Mouse (Mus musculus): Measurements from ENCODE around the gene Lyrm9.
"Not testable (repeated sequence)": the region's sequence is repeated elsewhere in the genome, so short reads cannot be mapped to it uniquely, and the experiment has no call there.

Gene Lyrm9

DNA sequence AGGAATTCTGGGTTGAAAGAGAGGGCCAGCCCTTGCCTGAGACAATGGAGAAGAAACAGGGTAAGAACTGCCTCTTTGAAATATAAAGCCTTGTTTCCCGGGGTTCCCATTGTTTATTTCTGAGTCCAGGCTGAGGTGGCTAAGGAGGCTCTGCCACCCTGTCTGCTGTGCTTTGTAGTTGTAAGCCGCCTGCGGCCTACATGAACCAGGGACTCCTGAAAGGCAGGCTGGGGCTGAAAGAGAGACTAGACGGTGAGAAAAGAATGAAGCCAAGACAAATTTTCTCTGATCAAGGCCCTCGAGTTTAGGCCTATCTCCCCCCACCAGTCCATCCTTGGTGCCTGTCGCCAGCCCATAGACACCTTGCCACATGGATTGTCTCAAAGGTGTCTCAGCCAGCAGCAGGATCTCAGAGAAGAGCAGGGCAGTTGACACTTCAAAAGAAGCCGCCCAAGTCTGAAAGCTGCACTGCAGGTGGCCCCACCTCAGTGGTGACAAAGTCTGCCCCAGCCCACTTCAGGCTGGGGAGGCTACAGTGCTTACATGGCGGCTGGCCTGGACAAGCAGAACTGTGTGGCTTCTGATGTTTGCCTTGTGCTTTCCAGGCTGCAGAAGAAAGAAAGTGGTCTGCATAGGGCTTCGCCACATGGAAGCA lies 25.0 kb downstream of the Lyrm9 start:
- no peak for DNase-seq (ENCODE audit: low spot score)

DNA sequence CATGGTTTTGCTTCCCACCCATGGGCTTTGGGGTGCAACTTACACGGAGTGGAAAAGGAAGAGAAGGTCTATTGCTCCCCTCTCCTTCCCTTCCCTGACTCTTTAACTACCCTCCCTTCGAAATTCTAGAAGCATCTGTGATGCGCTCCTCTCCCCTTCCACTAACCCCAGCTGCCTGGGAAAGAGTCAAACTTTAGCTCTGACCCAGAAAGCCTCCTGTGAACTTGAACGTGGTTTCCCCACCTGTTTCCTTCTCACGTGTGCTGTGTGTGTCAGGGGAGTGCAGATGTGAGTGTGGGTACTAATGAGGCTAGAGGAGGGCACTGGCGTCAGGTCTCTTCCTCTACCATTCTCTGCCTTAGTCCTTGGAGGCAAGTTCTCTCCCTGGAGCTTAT lies 25.5 kb downstream of the Lyrm9 start:
- DNase-seq (ENCODE audit: low spot score), result no peak

DNA sequence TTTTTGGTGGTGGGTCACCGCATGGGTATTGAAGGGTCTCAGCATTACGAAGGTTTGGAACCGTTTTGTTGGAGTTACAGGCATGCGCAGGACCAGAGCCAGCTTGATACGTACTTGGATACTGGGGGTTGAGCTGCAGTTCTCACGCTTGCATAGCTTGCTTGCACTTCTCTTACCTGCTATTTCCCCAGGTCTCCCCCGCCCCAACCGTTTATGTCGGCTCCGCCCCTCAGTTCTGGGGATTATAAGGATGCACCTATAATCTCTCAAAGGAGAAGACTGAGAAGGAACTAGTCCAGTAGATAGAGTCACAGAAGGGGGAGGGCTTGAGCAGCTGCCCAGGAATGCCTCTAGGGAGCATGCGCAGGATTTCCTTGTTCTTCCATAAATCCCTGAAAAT lies 26.1 kb downstream of the Lyrm9 start:
- DNase-seq (ENCODE audit: low spot score), result no peak

DNA sequence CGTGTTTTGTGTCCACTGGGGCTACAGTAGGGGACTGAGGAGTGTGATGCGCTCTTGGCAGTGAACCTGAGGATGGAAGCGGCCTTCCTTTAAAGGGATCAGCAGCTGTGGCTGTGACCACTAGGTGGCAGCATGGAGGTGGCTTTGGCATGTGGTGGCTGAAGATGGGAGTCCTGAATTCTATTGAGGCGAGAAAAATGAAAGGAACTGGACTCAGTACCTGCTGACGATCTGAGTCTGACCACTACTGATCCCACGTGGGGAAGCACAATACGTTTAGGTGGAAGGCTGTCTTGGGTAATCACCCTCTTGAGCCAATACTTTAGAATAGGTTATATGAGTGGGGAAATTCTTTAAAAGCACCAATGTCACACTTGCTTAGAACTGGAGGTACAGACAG lies 29.9 kb downstream of the Lyrm9 start:
- DNase-seq (ENCODE audit: low spot score), result peak; percentile 74

DNA sequence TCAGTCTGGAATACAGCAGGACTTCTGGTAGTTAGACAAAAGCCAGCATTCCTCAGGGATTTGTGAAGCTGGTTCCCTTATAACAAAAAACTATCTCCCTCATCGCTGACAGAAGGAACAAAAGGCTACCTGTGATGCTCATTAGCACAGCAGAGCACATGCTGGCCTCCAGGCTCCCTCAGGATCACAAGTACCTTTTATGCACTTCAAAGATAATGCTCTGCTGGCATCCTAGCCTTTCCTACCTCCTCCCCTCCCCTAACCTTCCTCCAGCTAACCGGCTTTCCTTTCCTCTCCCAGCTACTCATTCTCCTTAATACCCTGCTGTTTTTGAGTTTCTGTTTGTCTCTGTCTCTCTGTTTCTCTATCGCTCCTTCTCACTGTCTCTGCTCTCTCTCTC lies 31.2 kb downstream of the Lyrm9 start:
- no peak for DNase-seq (ENCODE audit: low spot score)

DNA sequence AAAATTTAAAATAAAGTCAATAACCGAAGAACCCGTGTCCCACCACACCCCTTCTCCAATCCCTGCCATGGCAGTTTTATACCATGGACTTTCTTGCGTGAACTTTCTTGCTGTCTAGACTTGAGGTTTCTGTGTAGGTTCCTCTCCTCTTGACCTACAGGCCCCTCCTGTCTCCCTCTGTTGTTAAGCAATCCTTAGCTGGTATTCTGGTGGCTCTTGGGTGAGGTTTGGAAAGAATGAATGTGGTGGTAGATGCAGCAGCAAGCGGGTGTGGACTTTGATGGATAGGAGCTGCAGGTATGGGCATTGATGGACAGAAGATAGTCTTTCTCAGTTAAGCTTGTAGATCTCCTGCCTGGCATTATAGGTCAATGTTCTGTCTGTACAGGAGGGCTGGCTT lies 37.5 kb downstream of the Lyrm9 start:
- no peak for DNase-seq (ENCODE audit: low spot score)

DNA sequence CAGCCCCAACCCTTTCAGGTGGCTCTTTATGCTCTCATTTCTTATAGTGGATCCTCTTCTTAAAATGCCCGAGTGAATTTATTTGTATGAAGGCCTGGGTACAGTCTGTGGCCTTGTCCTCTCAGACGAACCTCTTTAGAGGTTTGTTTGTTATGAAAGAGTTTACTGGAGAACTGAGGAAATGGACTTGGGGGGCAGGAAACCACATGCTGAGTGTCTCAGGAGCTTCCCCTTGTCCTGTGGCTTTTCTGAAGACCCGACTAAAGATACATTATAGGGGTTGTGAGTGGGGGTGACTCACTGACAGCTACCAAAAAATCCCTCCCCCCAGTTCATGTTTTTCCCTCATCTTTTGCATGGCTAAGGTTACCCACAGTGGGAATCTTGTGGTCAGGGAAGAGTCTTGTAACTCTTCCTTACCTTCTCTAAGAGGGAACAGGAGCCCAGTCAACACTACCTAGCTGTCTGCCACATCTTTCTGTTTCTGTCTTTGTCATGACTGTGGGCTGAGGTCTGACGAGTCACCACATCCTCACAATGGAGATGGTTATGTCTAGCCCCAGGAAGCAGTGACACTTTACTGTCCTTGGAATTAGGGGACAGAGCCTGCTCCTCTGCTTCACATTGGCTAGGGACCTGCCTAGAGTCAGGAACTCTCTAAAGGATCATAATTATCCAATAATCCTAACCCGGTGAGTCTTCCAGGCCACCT lies 38.3 kb downstream of the Lyrm9 start:
- DNase-seq (ENCODE audit: low spot score), result no peak

DNA sequence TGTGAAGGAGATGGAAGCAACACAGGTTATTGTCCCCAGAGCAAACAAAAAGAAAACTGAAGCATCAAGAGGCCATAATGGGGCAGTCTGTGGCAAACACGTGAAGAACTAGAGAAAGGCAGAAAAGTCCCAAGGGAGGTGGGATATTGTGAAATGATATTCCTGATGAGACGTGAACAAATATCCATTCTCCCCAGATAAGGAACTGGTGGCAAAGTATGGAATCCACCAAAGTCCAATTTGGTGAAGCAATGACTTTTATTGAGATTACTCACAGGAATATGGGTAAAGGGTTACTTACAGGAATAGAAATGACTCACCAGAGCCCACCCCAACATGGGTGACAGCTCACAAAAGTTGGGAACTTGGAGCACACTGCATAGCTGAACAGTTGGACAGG lies 38.9 kb downstream of the Lyrm9 start:
- no peak for DNase-seq (ENCODE audit: low spot score)

DNA sequence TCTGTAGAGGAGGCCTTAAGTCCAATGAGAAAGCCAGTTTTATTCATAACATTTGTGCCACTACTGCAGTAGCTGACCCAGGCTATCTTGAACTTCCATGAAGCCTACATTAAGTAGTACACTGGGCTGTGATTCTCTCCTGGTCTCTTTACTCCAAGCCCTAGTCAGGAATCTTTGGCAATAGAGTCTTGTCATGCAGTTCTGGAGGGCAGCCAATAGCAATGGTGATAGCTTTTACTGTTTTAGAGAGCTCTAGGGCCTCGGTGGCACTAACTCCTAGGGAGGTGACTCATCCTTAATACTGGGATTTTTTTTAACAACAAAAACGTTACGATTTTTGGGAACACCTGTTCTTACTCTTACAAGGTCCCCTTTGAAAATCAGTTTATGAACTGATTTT lies 40.1 kb downstream of the Lyrm9 start:
- DNase-seq (ENCODE audit: low spot score), result no peak

DNA sequence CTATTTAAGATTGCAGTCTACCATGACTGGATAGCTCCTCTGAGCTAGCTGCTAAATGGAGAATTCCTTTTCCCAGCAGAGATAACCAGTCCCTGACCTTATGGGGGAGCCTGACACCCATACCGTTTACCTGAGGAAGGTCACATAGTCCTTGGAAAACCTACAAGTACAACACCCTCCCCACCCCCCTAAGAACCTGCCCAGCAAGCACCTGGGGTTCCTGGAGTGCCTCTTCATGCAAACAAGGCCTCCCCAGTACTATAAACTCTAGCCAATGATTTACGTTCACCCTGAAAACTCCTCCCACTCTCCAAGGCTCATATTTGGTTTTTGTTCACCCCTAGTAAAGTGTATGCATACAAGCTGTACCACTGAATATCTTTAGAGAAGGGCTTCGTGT lies 41.3 kb downstream of the Lyrm9 start:
- DNase-seq (ENCODE audit: low spot score), result no peak

DNA sequence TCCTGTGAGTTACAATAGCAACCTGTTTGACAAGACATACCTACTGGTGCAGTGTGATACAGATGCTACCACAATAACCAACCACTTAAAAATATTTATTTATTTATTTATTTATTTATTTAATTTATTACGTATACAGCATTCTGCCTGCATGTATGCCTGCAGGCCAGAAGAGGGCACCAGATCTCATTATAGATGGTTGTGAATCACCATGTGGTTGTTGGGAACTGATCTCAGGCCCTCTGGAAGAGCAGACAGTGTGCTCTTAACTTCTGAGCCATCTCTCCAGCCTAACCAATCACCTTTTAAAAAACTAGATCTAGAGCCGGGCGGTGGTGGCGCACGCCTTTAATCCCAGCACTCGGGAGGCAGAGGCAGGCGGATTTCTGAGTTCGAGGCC lies 42.8 kb downstream of the Lyrm9 start:
- not testable (repeated sequence) for DNase-seq (ENCODE audit: low spot score)

DNA sequence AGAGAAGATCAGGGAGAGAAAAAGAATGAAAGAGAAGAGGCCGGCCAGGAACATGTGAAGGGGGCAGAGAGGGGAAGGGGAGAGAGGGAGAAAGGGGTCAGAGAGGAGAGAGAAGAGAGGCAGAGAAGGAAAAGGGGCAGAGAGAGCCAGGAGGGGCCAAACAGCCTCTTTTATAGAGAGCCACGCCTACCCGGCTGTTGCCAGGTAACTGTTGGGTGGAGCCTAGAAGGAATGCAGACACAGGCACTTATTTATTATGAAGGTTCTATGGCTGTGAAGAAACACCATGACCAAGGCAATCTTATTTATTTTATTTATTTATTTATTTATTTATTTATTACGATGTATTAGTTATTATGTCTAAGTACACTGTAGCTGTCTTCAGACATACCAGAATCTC lies 44.5 kb downstream of the Lyrm9 start:
- DNase-seq (ENCODE audit: low spot score), result no peak

DNA sequence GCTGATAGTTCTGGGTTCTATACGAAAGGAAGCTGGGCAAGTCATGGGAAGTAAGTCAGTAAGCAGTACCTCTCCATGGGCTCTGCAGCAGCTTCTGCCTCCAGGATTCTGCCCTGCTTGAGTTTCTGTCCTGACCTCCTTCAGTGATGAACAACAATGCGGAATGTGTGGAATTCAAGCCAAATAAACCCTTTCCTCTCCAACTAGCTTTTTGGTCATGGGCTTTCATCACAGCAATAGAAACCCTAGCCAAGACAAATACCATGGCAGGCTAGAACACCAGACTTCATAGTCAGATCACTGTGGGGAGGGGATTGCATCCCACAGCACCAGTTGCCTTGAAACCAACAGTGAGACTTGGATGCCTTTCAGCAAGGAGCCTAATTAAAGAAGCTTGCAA lies 46.4 kb downstream of the Lyrm9 start:
- no peak for DNase-seq (ENCODE audit: low spot score)

DNA sequence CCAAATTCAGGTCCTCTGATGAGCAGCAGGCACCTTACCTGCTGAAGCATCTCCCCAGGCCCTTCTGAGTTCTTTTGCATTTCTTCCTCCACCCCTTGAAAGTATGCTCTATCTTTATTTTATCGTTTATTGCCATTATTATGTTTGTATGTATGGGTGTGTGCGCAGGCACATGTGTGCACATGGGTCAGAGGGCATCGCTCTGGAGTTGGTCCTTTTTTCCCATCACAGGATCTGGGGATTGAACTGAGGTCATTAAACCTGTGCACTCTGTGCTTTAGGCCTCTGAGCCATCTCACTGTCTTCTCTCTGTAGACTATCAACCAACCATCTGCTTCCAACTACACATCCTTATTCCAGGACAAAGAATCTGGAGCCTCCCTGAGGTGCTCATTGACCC lies 53.3 kb downstream of the Lyrm9 start:
- DNase-seq (ENCODE audit: low spot score), result no peak

DNA sequence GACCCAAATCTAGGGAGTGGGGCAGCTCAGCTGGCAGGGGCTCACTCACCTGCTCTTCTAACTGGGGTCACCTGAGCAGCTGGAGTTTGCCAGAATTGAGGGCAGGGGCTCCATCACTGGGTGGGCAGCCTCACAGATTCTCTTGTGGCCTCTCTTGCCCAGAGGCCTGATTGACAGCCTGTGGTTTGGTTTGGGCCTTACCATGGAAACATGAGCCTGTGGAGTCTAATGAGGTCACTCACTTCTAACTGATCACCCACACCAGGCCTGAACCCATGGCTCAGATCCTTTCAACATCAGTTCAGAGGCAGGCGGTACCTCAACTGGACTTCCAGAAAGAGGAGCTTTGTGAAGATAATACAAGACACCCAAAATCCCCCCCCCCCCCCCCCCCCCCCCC lies 60.3 kb downstream of the Lyrm9 start:
- DNase-seq (ENCODE audit: low spot score), result no peak

DNA sequence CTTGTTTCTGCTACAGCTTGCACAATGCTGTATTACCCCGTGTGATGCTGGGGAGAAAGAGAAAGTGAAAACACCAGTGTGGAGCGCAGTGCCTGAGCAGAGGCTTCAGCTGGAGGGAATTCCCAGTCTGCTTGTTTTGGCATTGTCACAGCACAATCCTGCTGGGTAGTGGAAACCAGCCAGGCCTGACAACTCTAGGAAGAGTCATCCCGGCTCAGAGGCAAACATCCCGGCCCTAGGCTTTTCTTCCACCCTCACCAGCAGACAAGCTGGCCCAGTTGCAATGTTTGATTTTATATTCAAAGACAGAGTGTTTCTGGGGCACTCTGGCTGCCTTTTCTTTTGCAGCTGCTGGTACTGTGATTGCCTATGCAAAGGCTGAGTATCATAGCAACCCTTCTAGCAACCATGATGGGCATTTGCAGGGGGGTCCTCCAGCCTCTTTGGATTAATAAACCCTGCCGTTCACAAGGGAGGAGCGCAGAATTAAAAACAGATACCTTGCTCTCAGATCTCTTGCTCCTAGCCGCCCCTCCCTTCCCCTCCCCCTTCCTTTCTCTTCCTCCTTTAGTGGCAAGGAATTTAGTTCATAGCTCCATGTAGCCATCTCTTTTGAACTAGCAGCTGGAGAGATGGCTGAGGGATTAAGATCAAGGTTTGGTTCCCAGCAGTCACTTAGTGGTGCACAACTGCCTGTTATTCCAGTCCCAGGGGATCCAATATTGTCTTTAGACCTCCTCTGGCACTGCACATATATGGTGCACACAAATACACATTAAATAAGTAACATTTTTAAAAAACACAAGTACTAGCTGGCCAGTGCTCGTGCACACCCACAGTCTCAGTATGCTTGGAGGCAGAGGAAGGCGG lies 61.0 kb downstream of the Lyrm9 start:
- peak; percentile 74 for DNase-seq (ENCODE audit: low spot score)

DNA sequence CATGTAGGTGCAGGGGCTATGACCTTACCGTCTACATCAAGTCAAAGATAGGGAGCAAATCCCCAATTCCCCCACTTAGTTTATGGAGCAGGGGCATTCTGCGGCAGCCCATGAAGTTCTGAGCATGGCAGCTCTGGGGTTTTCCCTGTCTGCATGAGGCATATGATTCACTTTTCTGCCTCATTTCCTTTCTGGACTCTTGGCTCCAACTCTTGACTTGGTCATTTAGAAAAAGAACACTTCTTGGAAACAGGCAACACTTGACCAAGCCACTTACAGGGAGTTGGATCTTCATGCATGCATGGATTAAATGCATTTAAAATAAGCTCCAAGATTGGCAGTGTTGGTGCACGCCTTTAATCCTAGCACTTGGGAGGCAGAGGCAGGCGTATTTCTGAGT lies 62.8 kb downstream of the Lyrm9 start:
- DNase-seq (ENCODE audit: low spot score), result no peak
